Mouse (Mus musculus): ENCODE data around the gene Fam241a.

DNA sequence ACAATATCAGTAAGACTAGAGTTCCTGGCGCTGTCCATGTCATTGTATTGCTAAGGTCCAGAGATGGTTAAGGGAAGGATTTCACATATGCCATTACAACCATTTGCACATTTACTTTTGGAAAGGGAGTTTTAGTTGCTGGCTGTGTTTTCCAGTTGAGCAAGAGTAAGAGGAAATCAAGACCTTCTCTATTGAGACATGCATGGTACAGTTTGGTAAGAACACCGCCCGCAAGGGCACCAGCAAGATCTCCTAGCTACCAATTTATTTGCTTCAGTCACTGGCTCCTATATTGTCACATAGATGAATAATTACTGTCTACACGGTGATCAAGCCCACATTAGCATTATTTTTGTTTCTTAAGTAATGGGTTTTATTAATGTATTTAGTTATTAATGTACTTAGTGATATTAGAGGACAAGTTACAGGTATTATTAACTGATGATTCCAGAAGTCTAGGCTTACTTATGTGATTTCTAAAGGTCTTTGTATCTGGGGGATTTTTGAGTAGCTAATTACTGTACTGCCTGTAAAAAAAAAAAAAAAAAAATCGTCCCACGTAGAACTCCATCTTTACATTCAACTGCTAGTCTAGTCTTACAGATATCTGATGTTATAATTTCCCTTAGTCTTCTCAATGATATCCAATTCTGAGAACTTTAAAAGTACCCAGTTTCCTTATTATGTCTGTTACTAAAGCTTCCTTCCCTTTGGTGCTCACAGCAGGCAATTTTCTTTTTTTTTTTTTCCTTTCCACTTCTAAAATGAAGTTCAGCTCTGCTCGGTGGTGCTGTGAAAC is 944 bp downstream of the Fam241a start:
- TF ChIP-seq POLR2A (IDR thresholded peaks at IDR 0.05; ENCODE audit: borderline replicate concordance, extremely low read depth, low read depth, low read length) (no peak), CTCF (IDR thresholded peaks at IDR 0.05; ENCODE audit: insufficient read depth, low read length) (no peak)

Measured in lung, adult 2 months (tissue).